8 mouse cellular contexts compared by ENCODE assay signal in the genomic region with DNA sequence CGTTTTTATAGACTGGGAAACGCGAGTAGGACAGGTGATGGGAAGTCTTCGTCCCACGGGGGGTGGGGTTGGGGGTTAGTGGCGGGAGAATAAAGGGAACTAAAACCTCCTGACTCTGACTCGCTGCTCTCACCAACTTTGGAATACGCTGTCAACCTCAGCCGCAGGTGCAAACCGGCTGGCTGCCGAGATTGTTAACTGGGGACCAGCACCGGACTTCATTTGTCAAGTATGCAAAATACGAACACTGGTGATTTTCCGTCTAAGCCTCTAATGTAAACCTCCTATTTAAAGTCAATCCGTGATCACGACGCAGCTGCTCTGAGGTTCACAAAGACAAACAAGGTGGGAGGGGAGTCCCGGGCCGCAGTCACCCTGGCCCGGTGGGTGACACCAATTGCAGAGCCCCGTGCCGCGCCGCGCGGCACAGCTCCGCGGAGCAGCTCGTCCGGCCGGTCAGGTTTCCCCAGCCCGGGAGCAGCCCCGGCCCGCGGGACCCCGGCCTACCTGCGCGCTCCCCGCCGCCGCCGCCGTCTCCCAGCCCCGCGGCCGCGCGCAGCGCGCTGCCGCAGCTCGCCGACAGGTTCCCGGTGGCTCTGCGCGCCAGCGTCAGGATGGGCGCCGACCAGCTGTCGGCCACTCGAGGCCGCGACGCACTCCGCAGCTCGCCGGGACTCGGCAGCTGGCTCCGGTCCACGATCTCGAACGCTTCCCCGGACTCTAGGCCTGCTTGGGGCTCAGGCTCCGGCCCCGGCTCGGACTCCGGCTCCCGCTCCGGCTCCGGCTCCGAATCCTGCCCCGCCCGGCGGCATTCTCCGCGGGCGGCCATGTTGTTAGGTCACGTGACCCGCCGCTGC. TPM values are rescaled to one million over a fixed set of nuclear protein-coding genes. Genes with fewer than 3 reads are reported as not detected.
DNase-seq lines count a peak whose midpoint lies in the region; ATAC-seq and TF ChIP-seq lines count a peak whose summit lies in the region.

A gene (minus strand): TSS at position 849 of the 857 bp plus-strand sequence.

- TF ChIP-seq CTCF in hindbrain, postnatal 0 days (IDR thresholded peaks at IDR 0.05; ENCODE audit: low read depth) = no peak

- WGBS in hindbrain, postnatal 0 days = under 1% methylated on average over 89 of the region's 90 CpGs
- WGBS in macrophage (ENCODE audit: missing documents) = under 1% methylated on average over 87 of the region's 90 CpGs

- no peaks in the 10 kb centered on the region for H3K4me1 ChIP-seq in hindbrain, postnatal 0 days (ENCODE audit: insufficient read depth, low read length)

- peak within 1 kb of the TSS; percentile 97 for H3K9ac ChIP-seq in hindbrain, postnatal 0 days (replicated peaks; ENCODE audit: low read length)

- peaks cover 50% of the 10 kb centered on the region for H3K79me2 ChIP-seq in macrophage (ENCODE audit: inconsistent target)

- peak within 1 kb of the TSS; percentile 98 for H3K27ac ChIP-seq in hindbrain, postnatal 0 days
- H3K27ac ChIP-seq in macrophage = peak within 1 kb of the TSS; percentile 89

- H3K4me2 ChIP-seq in hindbrain, postnatal 0 days (ENCODE audit: low read depth, low read length) = peak within 1 kb of the TSS; percentile 72

- peak; percentile 59 for ATAC-seq in common myeloid progenitor, adult 5-6 weeks (replicated peaks; ENCODE audit: low read depth, poor library complexity, severe bottlenecking)
- ATAC-seq in hindbrain, postnatal 0 days = peak; percentile 83

- no peaks in the 10 kb centered on the region for H3K36me3 ChIP-seq in hindbrain, postnatal 0 days (ENCODE audit: insufficient read depth, low read length)
- no peaks in the 10 kb centered on the region for H3K36me3 ChIP-seq in macrophage (ENCODE audit: inconsistent target)

- H3K4me3 ChIP-seq in hindbrain, postnatal 0 days (ENCODE audit: low read length) = peak within 1 kb of the TSS; percentile 86
- H3K4me3 ChIP-seq in macrophage (ENCODE audit: inconsistent target) = peak within 1 kb of the TSS; percentile 60

- DNase-seq in ZHBTc4 (ENCODE audit: low read depth, low spot score) = peak; percentile 91
- DNase-seq in gastrocnemius, adult 8-10 months (ENCODE audit: low spot score in 2 of 2) = peak; percentile 75 to 77
- DNase-seq in hindbrain, postnatal 0 days (ENCODE audit: low spot score) = peak; percentile 90
- DNase-seq in left cerebral cortex, adult 18-20 months (ENCODE audit: low spot score in 2 of 2) = peak; percentile 74 to 79
- DNase-seq in retina, postnatal 7 days (ENCODE audit: low read depth, low spot score) = peak; percentile 73
- DNase-seq in urinary bladder, adult 18-20 months (ENCODE audit: low spot score in 2 of 2) = peak; percentile 64 to 86

- no peaks in the 10 kb centered on the region for H3K27me3 ChIP-seq in hindbrain, postnatal 0 days (ENCODE audit: insufficient read depth, low read length)

- no peaks in the 10 kb centered on the region for H3K9me3 ChIP-seq in hindbrain, postnatal 0 days (ENCODE audit: low read length)

RNA-seq across cellular contexts. Expression of the gene that starts here (rescaled TPM):
- total RNA-seq in common myeloid progenitor, adult 5-6 weeks (2017) = 39.4 and 39.7 TPM in 2 replicates
- total RNA-seq in gastrocnemius, adult 8-10 months (2022) = 10 to 100 TPM; 21.2 to 24.9 (median 22.0) TPM
- 12.3 and 15.1 TPM in 2 replicates for total RNA-seq in hindbrain, postnatal 0 days (2014; rRNA removed)
- polyA plus RNA-seq in hindbrain, postnatal 0 days (2015; fragmentation: Nextera tagmentation; extraction: Ambion mirVana) = 17.6 and 19.8 TPM in 2 replicates
- 10 to 100 TPM; 29.2 to 30.3 TPM for total RNA-seq in left cerebral cortex, adult 18-20 months (2021)
- total RNA-seq in macrophage (2018; cell fraction: chromatin; rRNA removed) = 10 to 100 TPM; 13.8 to 79.8 (median 39.8) TPM
- 10 to 100 TPM; 19.8 to 38.3 (median 29.9) TPM for total RNA-seq in macrophage (2018; cell fraction: cytosol; rRNA removed)
- total RNA-seq in macrophage (2018; cell fraction: nucleus; rRNA removed) = 10 to 100 TPM; 14.8 to 52.9 (median 30.1) TPM
- 37.9 to 75.9 TPM (median 39.7 TPM) in 3 replicates for polyA plus RNA-seq in macrophage (2018)

Comparison
In these comparisons a context has a peak if more than half of its experiments do, and no peak if none do; other contexts are left out.
1. Peak in every context shown above with its lines: DNase-seq, ATAC-seq, H3K4me3 ChIP-seq and H3K27ac ChIP-seq.